Mouse (Mus musculus) stomach, postnatal 0 days (tissue): ENCODE results near the gene Ktn1.

Source experiments
- CTCF ChIP-seq: IDR thresholded peaks from 2 replicates; pipeline ENCODE4 v1.5.1; 2016; ENCODE audit warnings: antibody characterized with exemption, low read depth, mild to moderate bottlenecking, moderate library complexity
- EP300 ChIP-seq: optimal IDR thresholded peaks from 2 replicates; pipeline ENCODE3; 2016; ENCODE audit warnings: antibody characterized with exemption

- TF ChIP-seq CTCF, result no peak
- TF ChIP-seq EP300, result no peak
Measured at GRCm38 (mm10) chr14:47723035-47723434, 74.8 kb downstream of the Ktn1 start.
